Mouse (Mus musculus) lung, adult 2 months (tissue): Measurements from ENCODE around the gene Gm9736.
"Not testable (repeated sequence)": the region's sequence is repeated elsewhere in the genome, so short reads cannot be mapped to it uniquely, and the experiment has no call there.

ENCODE experiments used
- CTCF ChIP-seq: fragments of 200-500 bp; IDR thresholded peaks from 2 replicates; pipeline ENCODE4 v1.5.1; 2011; ENCODE audit warnings: mild to moderate bottlenecking, low read length, control low read depth; ENCODE audit not compliant: insufficient read depth
- POLR2A ChIP-seq: fragments of 200-500 bp; IDR thresholded peaks from 2 replicates; pipeline ENCODE4 v1.6.1; 2011; ENCODE audit warnings: low read depth, mild to moderate bottlenecking, control low read depth, low read length, borderline replicate concordance; ENCODE audit errors: extremely low read depth

GRCm38 (mm10) chr10:77798164-77798920, 47.2 kb upstream of the Gm9736 start:
- TF ChIP-seq CTCF, POLR2A: not testable (repeated sequence)
